Mouse (Mus musculus) embryonic fibroblast, embryonic 13.5 days (primary cell): ENCODE data around the gene Greb1.

Source experiments
- CTCF ChIP-seq: IDR thresholded peaks from 2 replicates; pipeline ENCODE4 v1.5.1; 2011; ENCODE audit warnings: mild to moderate bottlenecking, control low read depth, low read length, moderate library complexity, borderline replicate concordance; ENCODE audit not compliant: insufficient read depth
- POLR2A ChIP-seq: IDR thresholded peaks from 2 replicates; pipeline ENCODE4 v1.6.1; 2011; ENCODE audit warnings: low read depth, mild to moderate bottlenecking, control low read depth, low read length, moderate library complexity

DNA sequence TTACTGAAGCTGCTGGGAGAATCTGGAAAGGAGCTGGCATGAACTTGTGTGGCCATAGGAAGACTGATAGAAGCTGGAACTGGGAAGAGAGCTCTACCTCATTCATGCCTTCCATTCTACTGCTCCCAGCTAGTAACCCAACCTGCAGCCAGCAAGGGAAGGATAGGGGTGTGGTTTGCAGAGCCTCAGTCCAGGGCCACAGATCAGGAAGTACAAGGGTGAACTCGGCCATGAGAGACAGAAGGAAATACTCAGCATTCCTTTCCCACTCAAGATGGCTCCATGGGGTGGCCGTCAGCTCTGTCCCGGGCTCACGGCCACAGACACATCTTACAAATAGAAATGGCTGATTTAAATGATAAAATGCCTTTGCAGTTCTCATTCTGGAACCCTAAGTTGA lies 30.4 kb upstream of the Greb1 start:
- no peak for TF ChIP-seq CTCF
- no peak for TF ChIP-seq POLR2A
